Mouse (Mus musculus) midbrain, embryonic 16.5 days (tissue): ENCODE data around the gene H2-Ob. TPM values are rescaled to one million over a fixed set of nuclear protein-coding genes. Genes with fewer than 3 reads are reported as not detected.
"Not testable (repeated sequence)": the region's sequence is repeated elsewhere in the genome, so short reads cannot be mapped to it uniquely, and the experiment has no call there.

Experiments used
- ATAC-seq: fragments of 200-750 bp; cut with Nextera tagmentation; 2 replicates; pipeline ENCODE4 v1.8.0; 2017; ENCODE audit warnings: moderate TSS enrichment
- H3K27ac ChIP-seq: fragments of 300-500 bp; sonication (generic); 2 replicates; pipeline ENCODE4 v1.5.1; 2014; ENCODE audit warnings: mild to moderate bottlenecking, low read length, mixed read lengths
- H3K27me3 ChIP-seq: fragments of 300-500 bp; sonication (generic); 2 replicates; pipeline ENCODE4 v1.6.1; 2014; ENCODE audit warnings: low read depth, low read length, mixed read lengths; ENCODE audit not compliant: control insufficient read depth, insufficient read depth
- H3K36me3 ChIP-seq: fragments of 300-500 bp; sonication (generic); 2 replicates; pipeline ENCODE4 v1.6.1; 2014; ENCODE audit warnings: mild to moderate bottlenecking, low read length, moderate library complexity, mixed read lengths; ENCODE audit not compliant: control insufficient read depth, insufficient read depth
- H3K4me1 ChIP-seq: fragments of 300-500 bp; sonication (generic); 2 replicates; pipeline ENCODE4 v1.6.1; 2014; ENCODE audit warnings: mild to moderate bottlenecking, low read length, mixed read lengths; ENCODE audit not compliant: control insufficient read depth, insufficient read depth
- H3K4me2 ChIP-seq: fragments of 300-500 bp; sonication (generic); 2 replicates; pipeline ENCODE4 v1.6.1; 2014; ENCODE audit warnings: mild to moderate bottlenecking, low read length, mixed read lengths
- H3K4me3 ChIP-seq: fragments of 300-500 bp; sonication (generic); 2 replicates; pipeline ENCODE4 v1.5.1; 2014; ENCODE audit warnings: low read depth, mild to moderate bottlenecking, low read length, moderate library complexity, mixed read lengths
- H3K9ac ChIP-seq: fragments of 300-500 bp; sonication (generic); 2 replicates; pipeline ENCODE4 v1.6.1; 2014; ENCODE audit warnings: low read depth, low read length, mixed read lengths
- H3K9me3 ChIP-seq: fragments of 300-500 bp; sonication (generic); replicated peaks from 2 replicates; pipeline ENCODE4 v1.6.1; 2014; ENCODE audit warnings: mild to moderate bottlenecking, low read length, mixed read lengths; ENCODE audit not compliant: control insufficient read depth, poor library complexity, severe bottlenecking
- WGBS: fragments of 180-500 bp; shearing (Covaris S2); extraction: QIAGEN DNeasy Blood & Tissue Kit; methylation state at CpG from one replicate; pipeline ENCODE4 v1.1.7; 2014; 5-methylcytosine and 5-hydroxymethylcytosine counted together
- polyA plus RNA-seq: library from polyadenylated mRNA; unstranded; fragments of >200 nt; fragmentation: Nextera tagmentation; extraction: Ambion mirVana; gene quantifications from 2 replicates; pipeline ENCODE4 v1.2.1, GENCODE M21; 2015

The H2-Ob gene
- polyA plus RNA-seq, 1 experiment from 2014 or later = 0.40 TPM

- no peak for ATAC-seq
- no peak overlapping the region for H3K9ac ChIP-seq
- H3K4me3 ChIP-seq = no peak overlapping the region
- 97% methylated on average over 8 of the region's 8 CpGs for WGBS
- no peaks in the 10 kb centered on the region for H3K27me3 ChIP-seq
- no peaks in the 10 kb centered on the region for H3K4me1 ChIP-seq
- no peaks in the 10 kb centered on the region for H3K9me3 ChIP-seq
- H3K36me3 ChIP-seq = no peaks in the 10 kb centered on the region
- H3K4me2 ChIP-seq = no peak overlapping the region
- no peak overlapping the region for H3K27ac ChIP-seq
These were observed 13.3 kb upstream of the H2-Ob start for GRCm38 (mm10) chr17:34225426-34225825.

GRCm38 (mm10) chr17:34225911-34226310 is 12.8 kb upstream of the H2-Ob start:
- ATAC-seq, H3K4me2 ChIP-seq, H3K27me3 ChIP-seq, H3K4me3 ChIP-seq, H3K9me3 ChIP-seq, H3K9ac ChIP-seq, H3K27ac ChIP-seq, H3K36me3 ChIP-seq, H3K4me1 ChIP-seq: not testable (repeated sequence)
- 95% methylated on average over 11 of the region's 23 CpGs for WGBS

- H3K27ac ChIP-seq, H3K4me2 ChIP-seq, H3K4me1 ChIP-seq, H3K27me3 ChIP-seq, ATAC-seq, H3K9ac ChIP-seq, H3K36me3 ChIP-seq, H3K4me3 ChIP-seq, H3K9me3 ChIP-seq: not testable (repeated sequence)
- 97% methylated on average over 6 of the region's 9 CpGs for WGBS
These were observed 7.7 kb upstream of the H2-Ob start for GRCm38 (mm10) chr17:34230971-34231370.

GRCm38 (mm10) chr17:34232021-34232420 is 6.7 kb upstream of the H2-Ob start:
- not testable (repeated sequence) for H3K36me3 ChIP-seq, ATAC-seq, H3K9ac ChIP-seq, H3K4me2 ChIP-seq, H3K4me1 ChIP-seq, H3K27ac ChIP-seq, H3K27me3 ChIP-seq, H3K4me3 ChIP-seq, H3K9me3 ChIP-seq
- 97% methylated on average over 5 of the region's 7 CpGs for WGBS

- Histone ChIP-seq H3K9me3 (no peaks in the 10 kb centered on the region), H3K27me3 (no peaks in the 10 kb centered on the region), H3K4me2 (no peak overlapping the region), H3K4me1 (no peaks in the 10 kb centered on the region), H3K36me3 (no peaks in the 10 kb centered on the region), H3K4me3 (no peak overlapping the region), H3K27ac (no peak overlapping the region), H3K9ac (no peak overlapping the region)
- no peak for ATAC-seq
- 45% methylated on average over 9 of the region's 9 CpGs for WGBS
These were observed 3.8 kb upstream of the H2-Ob start for GRCm38 (mm10) chr17:34234926-34235325.

GRCm38 (mm10) chr17:34236691-34237090 is 2.0 kb upstream of the H2-Ob start:
- 79% methylated on average over 5 of the region's 5 CpGs for WGBS
- H3K27ac ChIP-seq = no peak overlapping the region
- no peak overlapping the region for H3K4me3 ChIP-seq
- no peak overlapping the region for H3K9ac ChIP-seq
- no peak for ATAC-seq
- no peaks in the 10 kb centered on the region for H3K36me3 ChIP-seq
- H3K27me3 ChIP-seq = no peaks in the 10 kb centered on the region
- no peaks in the 10 kb centered on the region for H3K4me1 ChIP-seq
- no peaks in the 10 kb centered on the region; the same call in 1 of the 2 replicates for H3K9me3 ChIP-seq
- no peak overlapping the region for H3K4me2 ChIP-seq

GRCm38 (mm10) chr17:34237741-34238140 is 962 bp upstream of the H2-Ob start:
- H3K27me3 ChIP-seq = no peaks in the 10 kb centered on the region
- H3K27ac ChIP-seq = no peak overlapping the region
- H3K9ac ChIP-seq = no peak overlapping the region
- H3K4me3 ChIP-seq = no peak overlapping the region
- H3K4me1 ChIP-seq = no peaks in the 10 kb centered on the region
- H3K36me3 ChIP-seq = no peaks in the 10 kb centered on the region
- 71% methylated on average over 3 of the region's 3 CpGs for WGBS
- ATAC-seq = no peak
- no peaks in the 10 kb centered on the region; the same call in 1 of the 2 replicates for H3K9me3 ChIP-seq
- H3K4me2 ChIP-seq = no peak overlapping the region

- H3K4me2 ChIP-seq = no peak overlapping the region
- H3K36me3 ChIP-seq = no peaks in the 10 kb centered on the region
- no peaks in the 10 kb centered on the region for H3K4me1 ChIP-seq
- ATAC-seq = no peak
- H3K27me3 ChIP-seq = no peaks in the 10 kb centered on the region
- no peaks in the 10 kb centered on the region; the same call in 1 of the 2 replicates for H3K9me3 ChIP-seq
- H3K9ac ChIP-seq = no peak overlapping the region
- WGBS = 69% methylated on average over 10 of the region's 10 CpGs
- H3K4me3 ChIP-seq = no peak overlapping the region
- no peak overlapping the region for H3K27ac ChIP-seq
These were observed 918 bp downstream of the H2-Ob start for GRCm38 (mm10) chr17:34239601-34240041.

- H3K27ac ChIP-seq = no peak overlapping the region
- no peak overlapping the region for H3K9ac ChIP-seq
- H3K4me1 ChIP-seq = no peaks in the 10 kb centered on the region
- WGBS = 65% methylated on average over 3 of the region's 3 CpGs
- no peaks in the 10 kb centered on the region for H3K27me3 ChIP-seq
- ATAC-seq = no peak
- no peaks in the 10 kb centered on the region; the same call in 1 of the 2 replicates for H3K9me3 ChIP-seq
- H3K4me3 ChIP-seq = no peak overlapping the region
- H3K4me2 ChIP-seq = no peak overlapping the region
- H3K36me3 ChIP-seq = no peaks in the 10 kb centered on the region
These were observed 1.7 kb downstream of the H2-Ob start for GRCm38 (mm10) chr17:34240366-34240765.
